Comparison of ENCODE assay signal across 9 mouse cellular contexts in genomic region chr5:123436780-123437175, GRCm38 (mm10). TPM values are rescaled to one million over a fixed set of nuclear protein-coding genes. Genes with fewer than 3 reads are reported as not detected.
DNase-seq lines count a peak whose midpoint lies in the region; ATAC-seq and TF ChIP-seq lines count a peak whose summit lies in the region.
"Had no signal": no experiment of that assay in that cellular context is flagged by ENCODE, and none has a peak within 500 bp of the region (broad histone marks: within the 10 kb centered on the region; RNA-seq: fewer than 3 reads in every experiment).

No protein-coding gene starts in this region.

- H3K27me3 ChIP-seq in hindbrain, embryonic 10.5 days (ENCODE audit: insufficient read depth, poor library complexity, severe bottlenecking), result no peaks in the 10 kb centered on the region
- H3K27me3 ChIP-seq in hindbrain, embryonic 13.5 days, result no peaks in the 10 kb centered on the region
- H3K27me3 ChIP-seq in cerebellum, adult 2 months (ENCODE audit: control insufficient read depth, insufficient read depth, low read length), result no peaks in the 10 kb centered on the region

- peak; percentile 33; the same call in 1 of the 2 replicates for TF ChIP-seq CTCF in cerebellum, adult 2 months (IDR thresholded peaks at IDR 0.05; ENCODE audit: borderline replicate concordance, insufficient read depth, low read depth, low read length)

- H3K4me3 ChIP-seq in hindbrain, embryonic 10.5 days, result no peak overlapping the region
- H3K4me3 ChIP-seq in hindbrain, embryonic 13.5 days, result no peak overlapping the region
- H3K4me3 ChIP-seq in cerebellum, adult 2 months (replicated peaks; ENCODE audit: insufficient read depth, low read depth, low read length), result no peak overlapping the region

- peak; percentile 35 for DNase-seq in hindbrain, embryonic 10.5 days (ENCODE audit: low spot score)
- DNase-seq in ES-CJ7 (ENCODE audit: low read depth, low spot score), result peak; percentile 42
- peak; percentile 57 to 59 for DNase-seq in cerebellum, adult 2 months
- DNase-seq in heart, postnatal 10 days, result peak; percentile 72 to 77
- DNase-seq in layer of hippocampus, adult 9-10 months (ENCODE audit: low spot score), result peak; percentile 76
- no peak for DNase-seq in yolk sac, embryonic 10.5 days (ENCODE audit: low spot score)

- H3K4me2 ChIP-seq in hindbrain, embryonic 13.5 days, result no peak overlapping the region

- WGBS in hindbrain, embryonic 10.5 days, result 44% methylated on average over 4 of the region's 4 CpGs
- 40% methylated on average over 4 of the region's 4 CpGs for WGBS in hindbrain, embryonic 13.5 days
- WGBS in cerebellum, adult 2 months, result 12% methylated on average over 4 of the region's 4 CpGs

- no peak for ATAC-seq in hindbrain, embryonic 13.5 days (ENCODE audit: low FRiP score)
- ATAC-seq in monocyte, adult 5-6 weeks (replicated peaks; ENCODE audit: insufficient number of reproducible peaks, low FRiP score, low TSS enrichment, poor library complexity, severe bottlenecking), result peak; percentile 55

- peaks cover 5% of the 10 kb centered on the region for H3K36me3 ChIP-seq in hindbrain, embryonic 10.5 days
- peaks cover 11% of the 10 kb centered on the region for H3K36me3 ChIP-seq in hindbrain, embryonic 13.5 days

- intact Hi-C loops in heart, postnatal 10 days (cut with DNase I), result loop anchor here (1.0 to 10.0 kb wide), 3 partner anchors 59 to 184 kb away; partner anchors contain the start of gene Wdr66

- no peak for TF ChIP-seq POLR2A in cerebellum, adult 2 months (IDR thresholded peaks at IDR 0.05; ENCODE audit: borderline replicate concordance, insufficient read depth, low read length)

- no peak overlapping the region for H3K27ac ChIP-seq in hindbrain, embryonic 10.5 days
- no peak overlapping the region for H3K27ac ChIP-seq in hindbrain, embryonic 13.5 days
- no peak overlapping the region for H3K27ac ChIP-seq in cerebellum, adult 2 months (ENCODE audit: insufficient read depth, low read length)

- H3K4me1 ChIP-seq in hindbrain, embryonic 10.5 days (replicated peaks), result peaks cover 12% of the 10 kb centered on the region
- H3K4me1 ChIP-seq in hindbrain, embryonic 13.5 days (replicated peaks), result peaks cover 23% of the 10 kb centered on the region
- peaks cover 12% of the 10 kb centered on the region for H3K4me1 ChIP-seq in cerebellum, adult 2 months (ENCODE audit: control insufficient read depth, insufficient read depth, low read length)

- H3K9me3 ChIP-seq in hindbrain, embryonic 10.5 days, result no peaks in the 10 kb centered on the region
- no peaks in the 10 kb centered on the region for H3K9me3 ChIP-seq in hindbrain, embryonic 13.5 days

- no peak overlapping the region for H3K9ac ChIP-seq in hindbrain, embryonic 13.5 days

RNA-seq across cellular contexts. Expression of gene Mlxip, which starts 42.2 kb away (rescaled TPM):
- 18.0 and 18.8 TPM in 2 replicates for polyA plus RNA-seq in hindbrain, embryonic 10.5 days (2016; fragmentation: Nextera tagmentation; extraction: Ambion mirVana)
- polyA plus RNA-seq in hindbrain, embryonic 13.5 days (2015; fragmentation: Nextera tagmentation; extraction: Ambion mirVana), result 18.4 and 19.5 TPM in 2 replicates
- polyA plus RNA-seq in cerebellum, adult 2 months (2012; rRNA removed), result 21.7 and 24.2 TPM in 2 replicates
- total RNA-seq in heart, postnatal 10 days (2021), result 10 to 100 TPM; 24.7 to 26.3 TPM
- total RNA-seq in monocyte, adult 5-6 weeks (2017), result 17.5 to 37.6 TPM (median 22.9 TPM) in 3 replicates

RNA-seq across cellular contexts. Expression of gene Lrrc43, which starts 52.3 kb away (rescaled TPM):
- 0.07 and 0.31 TPM in 2 replicates for polyA plus RNA-seq in hindbrain, embryonic 10.5 days (2016; fragmentation: Nextera tagmentation; extraction: Ambion mirVana)
- 0.16 and 0.22 TPM in 2 replicates for polyA plus RNA-seq in hindbrain, embryonic 13.5 days (2015; fragmentation: Nextera tagmentation; extraction: Ambion mirVana)
- 0.07 and 0.40 TPM in 2 replicates for polyA plus RNA-seq in cerebellum, adult 2 months (2012; rRNA removed)
- not detected for total RNA-seq in heart, postnatal 10 days (2021)
- 0.95 TPM in 1 of 3 replicates, not detected in the others for total RNA-seq in monocyte, adult 5-6 weeks (2017)

RNA-seq across cellular contexts. Expression of gene Il31, which starts 52.5 kb away (rescaled TPM):
- polyA plus RNA-seq in hindbrain, embryonic 10.5 days (2016; fragmentation: Nextera tagmentation; extraction: Ambion mirVana), result not detected in 2 replicates
- polyA plus RNA-seq in hindbrain, embryonic 13.5 days (2015; fragmentation: Nextera tagmentation; extraction: Ambion mirVana), result not detected in 2 replicates
- not detected in 2 replicates for polyA plus RNA-seq in cerebellum, adult 2 months (2012; rRNA removed)
- total RNA-seq in heart, postnatal 10 days (2021), result not detected
- not detected in 3 replicates for total RNA-seq in monocyte, adult 5-6 weeks (2017)
- total RNA-seq: left cerebral cortex, postnatal 36 days had no signal
